Mouse (Mus musculus): ENCODE measurements at regions not wholly inside any gene's neighbourhood (a gene's known extent, or its start where the extent isn't known, plus 50 kb on each side); places are given as distances from the start of the nearest gene placed in this dataset.
A peak's percentile ranks its signal among the peaks of the same experiment; 100 is the strongest.

- DNase-seq (ENCODE audit: low read depth, low spot score) = peak; percentile 12
Observed at GRCm38 (mm10) chr2:174532671-174533363, 59.9 kb upstream of the Prelid3b start.

GRCm38 (mm10) chr2:174540717-174541116, 67.8 kb upstream of the Prelid3b start:
- DNase-seq (ENCODE audit: low read depth, low spot score) = no peak

GRCm38 (mm10) chr2:174547207-174547606, 74.3 kb upstream of the Prelid3b start:
- DNase-seq (ENCODE audit: low read depth, low spot score) = peak; percentile 25

GRCm38 (mm10) chr2:174547701-174548100, 74.8 kb upstream of the Prelid3b start:
- no peak for DNase-seq (ENCODE audit: low read depth, low spot score)

DNA sequence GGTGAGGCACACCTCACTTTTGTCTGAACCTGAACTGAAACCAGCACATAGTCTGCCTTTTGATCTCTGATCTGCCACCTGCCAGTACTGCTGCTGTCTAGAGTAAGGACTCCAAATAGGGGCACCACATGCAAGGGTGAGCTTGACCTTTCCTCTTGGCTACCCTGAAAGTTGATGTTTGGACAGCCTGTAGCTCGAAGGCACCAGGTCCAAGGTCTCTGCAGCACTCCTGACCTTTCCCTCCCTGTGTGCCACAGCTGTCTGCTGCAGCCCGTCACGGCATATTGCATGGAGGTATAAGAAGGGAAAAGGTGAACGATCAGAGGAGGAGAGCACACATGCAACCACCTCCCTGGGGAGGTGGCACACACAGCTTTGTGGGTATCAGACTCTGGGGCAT, 75.9 kb upstream of the Prelid3b start:
- no peak for DNase-seq (ENCODE audit: low read depth, low spot score)

- DNase-seq (ENCODE audit: low read depth, low spot score) = no peak
Observed at GRCm38 (mm10) chr2:174555778-174556177, 82.9 kb upstream of the Prelid3b start.

GRCm38 (mm10) chr2:174561828-174562429, 81.4 kb upstream of the Zfp831 start:
- DNase-seq (ENCODE audit: low read depth, low spot score) = peak; percentile 72

DNA sequence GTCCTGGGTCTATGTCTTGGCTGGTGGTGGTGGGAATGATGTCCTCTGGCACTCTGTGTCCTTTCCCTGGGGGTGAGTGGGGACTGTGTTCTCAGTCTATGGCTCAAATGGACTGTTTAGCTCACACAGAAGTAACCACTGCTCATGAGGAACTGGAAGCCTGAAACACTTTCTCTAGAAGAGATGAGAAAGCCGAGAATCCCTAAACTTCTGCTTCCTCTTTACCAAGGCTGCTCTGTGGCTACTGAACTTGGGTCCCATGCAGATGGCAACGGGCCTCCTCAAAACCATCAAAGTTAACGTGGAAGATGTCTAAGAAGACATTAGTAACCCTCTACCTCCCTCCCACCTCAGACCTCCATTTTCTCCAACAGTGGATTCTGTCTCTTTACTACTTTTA, 79.4 kb upstream of the Zfp831 start:
- DNase-seq (ENCODE audit: low read depth, low spot score) = no peak

- no peak for DNase-seq (ENCODE audit: low read depth, low spot score)
Observed at GRCm38 (mm10) chr2:174564817-174565216, 78.5 kb upstream of the Zfp831 start.

GRCm38 (mm10) chr2:174565891-174566290, 77.4 kb upstream of the Zfp831 start:
- DNase-seq (ENCODE audit: low read depth, low spot score) = no peak

GRCm38 (mm10) chr2:174566752-174567151, 76.6 kb upstream of the Zfp831 start:
- no peak for DNase-seq (ENCODE audit: low read depth, low spot score)

GRCm38 (mm10) chr2:174574804-174575507, 68.4 kb upstream of the Zfp831 start:
- DNase-seq (ENCODE audit: low read depth, low spot score) = no peak

- DNase-seq (ENCODE audit: low read depth, low spot score) = no peak
Observed at GRCm38 (mm10) chr2:174575546-174575945, 67.8 kb upstream of the Zfp831 start.

DNA sequence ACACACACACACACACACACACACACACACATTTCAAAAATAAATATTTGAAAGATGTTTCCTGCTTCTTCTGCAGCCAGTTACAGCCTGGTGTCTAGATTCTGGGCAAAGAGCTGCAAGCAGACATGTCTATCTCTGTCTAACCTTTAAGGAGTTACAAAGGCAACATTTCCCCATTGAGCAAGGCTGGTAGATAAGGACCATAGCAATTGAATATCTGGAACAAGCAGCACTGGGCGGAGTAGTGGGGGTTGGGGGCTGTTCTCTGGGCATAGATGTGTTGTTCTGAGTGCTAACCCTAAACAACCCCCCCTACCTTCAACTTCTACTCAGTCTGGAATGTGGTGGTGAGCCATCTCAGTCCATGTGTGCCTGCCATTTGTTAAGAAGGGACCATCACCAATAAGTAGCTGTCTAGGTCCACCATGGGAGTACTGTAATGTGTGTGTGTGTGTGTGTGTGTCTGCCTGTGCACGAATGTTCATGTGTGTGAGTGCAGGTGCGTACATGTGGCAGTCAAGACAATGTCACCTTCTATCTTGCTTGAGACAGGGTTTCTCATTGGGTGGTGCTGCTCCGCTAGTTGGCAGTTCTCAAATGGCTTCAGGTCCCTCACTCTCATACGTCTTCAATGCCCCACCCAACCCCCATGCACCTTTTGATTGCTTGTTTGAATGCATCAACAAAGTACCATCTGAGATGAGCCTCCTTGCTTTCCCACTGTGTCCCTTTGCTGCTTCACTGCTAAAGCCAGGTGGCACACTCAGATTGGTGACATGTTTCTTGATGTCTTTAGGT, 62.2 kb upstream of the Zfp831 start:
- no peak for DNase-seq (ENCODE audit: low read depth, low spot score)

GRCm38 (mm10) chr2:174584272-174584671, 59.1 kb upstream of the Zfp831 start:
- no peak for DNase-seq (ENCODE audit: low read depth, low spot score)

Measured in 3T3-L1 (cell line).